Mouse (Mus musculus) forebrain, postnatal 0 days (tissue): ENCODE measurements around the gene Spata25. TPM values are rescaled to one million over a fixed set of nuclear protein-coding genes. Genes with fewer than 3 reads are reported as not detected.

Experiments
- ATAC-seq: fragments of 200-750 bp; cut with Nextera tagmentation; 2 replicates; pipeline ENCODE4 v1.8.0; 2017; ENCODE audit warnings: mild to moderate bottlenecking, moderate library complexity
- DNase-seq: peaks from one replicate; pipeline ENCODE4 v3.0.0-alpha.2; 2015
- H3K27ac ChIP-seq: fragments of 300-500 bp; sonication (generic); 2 replicates; pipeline ENCODE4 v1.5.1; 2014; ENCODE audit warnings: low read depth, mild to moderate bottlenecking, antibody characterized with exemption, low read length, moderate library complexity, mixed read lengths
- H3K27me3 ChIP-seq: fragments of 300-500 bp; sonication (generic); 2 replicates; pipeline ENCODE4 v1.6.1; 2014; ENCODE audit warnings: mild to moderate bottlenecking, low read length, mixed read lengths; ENCODE audit not compliant: insufficient read depth
- H3K36me3 ChIP-seq: fragments of 300-500 bp; sonication (generic); 2 replicates; pipeline ENCODE4 v1.6.1; 2014; ENCODE audit warnings: mild to moderate bottlenecking, moderate library complexity; ENCODE audit not compliant: insufficient read depth
- H3K4me1 ChIP-seq: fragments of 300-500 bp; sonication (generic); 2 replicates; pipeline ENCODE4 v1.6.1; 2014; ENCODE audit warnings: antibody characterized with exemption; ENCODE audit not compliant: insufficient read depth
- H3K4me2 ChIP-seq: fragments of 300-500 bp; sonication (generic); 2 replicates; pipeline ENCODE4 v1.6.1; 2014; ENCODE audit warnings: low read depth, mild to moderate bottlenecking, moderate library complexity
- H3K4me3 ChIP-seq: fragments of 300-500 bp; sonication (generic); 2 replicates; pipeline ENCODE4 v1.5.1; 2014; ENCODE audit warnings: low read depth, low read length, mixed read lengths
- H3K9ac ChIP-seq: fragments of 300-500 bp; sonication (generic); 2 replicates; pipeline ENCODE4 v1.6.1; 2014; ENCODE audit warnings: mild to moderate bottlenecking
- H3K9me3 ChIP-seq: fragments of 300-500 bp; sonication (generic); 2 replicates; pipeline ENCODE4 v1.6.1; 2016; ENCODE audit warnings: low read length
- CTCF ChIP-seq: sonication (generic); IDR thresholded peaks from 2 replicates; pipeline ENCODE4 v1.5.1; 2016; ENCODE audit warnings: antibody characterized with exemption, control low read depth, low read depth
- WGBS: fragments of 180-500 bp; shearing (Covaris S2); extraction: QIAGEN DNeasy Blood & Tissue Kit; methylation state at CpG from one replicate; pipeline ENCODE4 v1.1.7; 2014; 5-methylcytosine and 5-hydroxymethylcytosine counted together
- polyA plus RNA-seq: library from polyadenylated mRNA; unstranded; fragments of >200 nt; fragmentation: Nextera tagmentation; extraction: Ambion mirVana; gene quantifications from 2 replicates; pipeline ENCODE4 v1.2.1, GENCODE M21; 2015
- total RNA-seq: library from RNA; depleted of rRNA; stranded (reverse); fragments of >200 nt; gene quantifications from 2 replicates; pipeline ENCODE4 v1.2.3, GENCODE M21; 2014; rRNA removed

Spata25 gene
- total and polyA plus RNA-seq, 2 experiments from 2014 or later: 1.00 TPM; not detected in 1

DNA sequence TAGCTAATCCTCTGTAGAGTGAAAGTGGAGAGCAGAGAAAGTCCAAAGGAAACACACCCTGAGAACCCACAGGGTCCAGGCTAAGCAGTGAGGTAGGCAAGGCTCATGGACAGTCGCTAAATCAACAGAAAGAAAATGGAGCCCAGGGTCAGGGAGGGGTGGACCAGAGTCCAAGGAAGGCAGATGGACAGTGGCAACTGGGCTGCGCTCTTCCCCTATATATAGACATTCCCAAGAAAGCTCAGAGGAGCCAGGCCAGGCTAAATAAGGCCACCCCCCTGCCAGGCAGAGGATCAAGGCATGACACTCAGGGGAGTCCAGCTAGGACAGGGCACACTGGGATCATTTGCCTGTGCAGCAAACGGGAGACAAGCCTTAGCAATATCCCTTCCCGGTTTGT, 46.5 kb downstream of the Spata25 start:
- Histone ChIP-seq H3K36me3 (no peaks in the 10 kb centered on the region), H3K27ac (no peak overlapping the region), H3K9ac (no peak overlapping the region), H3K9me3 (no peaks in the 10 kb centered on the region), H3K4me3 (no peak overlapping the region), H3K4me2 (no peak overlapping the region), H3K27me3 (no peaks in the 10 kb centered on the region), H3K4me1 (peaks cover 4% of the 10 kb centered on the region)
- WGBS: 78% methylated on average over 4 of the region's 4 CpGs
- no peak for TF ChIP-seq CTCF
- DNase-seq (no peak), ATAC-seq (no peak)

DNA sequence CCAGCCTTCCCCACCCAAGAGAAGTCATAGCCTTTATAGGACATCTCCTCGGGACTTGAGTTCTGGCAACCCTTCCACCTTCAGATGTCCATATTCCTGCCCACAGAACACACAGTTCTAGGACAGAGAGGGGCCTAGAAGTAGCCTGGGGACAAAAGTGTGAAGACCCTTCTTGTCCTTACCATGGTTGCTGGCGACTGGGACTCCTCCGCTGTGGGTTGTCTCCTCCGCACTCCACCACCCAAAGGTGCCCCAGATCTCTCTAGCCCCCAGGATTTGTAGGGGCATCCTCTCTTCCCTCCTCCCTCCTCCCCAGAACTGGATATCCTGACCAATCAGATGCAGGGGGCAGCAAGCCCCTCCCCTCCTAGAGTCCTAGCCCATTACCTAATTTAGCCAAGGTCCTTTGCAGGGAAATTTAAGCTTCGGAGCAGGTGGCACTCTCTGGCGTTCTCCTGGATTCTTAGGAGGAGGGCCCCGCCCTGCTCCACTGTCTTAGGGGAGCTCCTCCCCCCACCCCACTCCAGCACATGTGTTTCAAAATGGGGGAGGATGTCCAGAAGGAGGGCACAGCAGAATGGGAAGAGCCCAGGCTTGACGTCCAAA, 48.8 kb downstream of the Spata25 start, which contains the start of gene Tnnc2:
Gene Tnnc2 (minus strand): TSS at position 487 of the 606 bp plus-strand sequence.
- WGBS: 73% methylated on average over 8 of the region's 8 CpGs
- Histone ChIP-seq H3K4me2 (no peak within 1 kb of the TSS), H3K4me3 (no peak within 1 kb of the TSS), H3K9me3 (no peaks in the 10 kb centered on the region), H3K27me3 (no peaks in the 10 kb centered on the region), H3K27ac (no peak within 1 kb of the TSS), H3K36me3 (no peaks in the 10 kb centered on the region), H3K4me1 (no peaks in the 10 kb centered on the region), H3K9ac (no peak within 1 kb of the TSS)
- TF ChIP-seq CTCF: no peak
- ATAC-seq: no peak
- DNase-seq: no peak

- Histone ChIP-seq H3K27ac (no peak overlapping the region), H3K4me2 (no peak overlapping the region), H3K4me3 (no peak overlapping the region), H3K9ac (no peak overlapping the region), H3K27me3 (no peaks in the 10 kb centered on the region), H3K36me3 (no peaks in the 10 kb centered on the region), H3K4me1 (no peaks in the 10 kb centered on the region), H3K9me3 (no peaks in the 10 kb centered on the region)
- no peak for TF ChIP-seq CTCF
- DNase-seq (no peak), ATAC-seq (no peak)
- WGBS: 82% methylated on average over 7 of the region's 7 CpGs
These were observed 49.5 kb downstream of the Spata25 start for GRCm38 (mm10) chr2:164778809-164779208.

DNA sequence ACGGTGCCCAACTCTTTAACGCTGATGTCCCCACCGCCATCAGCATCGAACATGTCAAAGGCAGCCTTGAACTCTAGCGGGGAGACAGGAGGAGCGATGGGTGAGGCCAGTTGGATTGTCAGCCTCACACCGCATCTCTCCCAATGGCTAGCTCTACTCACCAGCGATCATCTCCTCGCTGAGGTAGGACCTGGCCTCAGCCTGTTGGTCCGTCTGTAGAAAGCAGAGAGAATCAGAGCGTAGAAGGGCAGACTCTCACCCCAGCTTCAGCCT, 50.4 kb downstream of the Spata25 start:
- Histone ChIP-seq H3K36me3 (no peaks in the 10 kb centered on the region), H3K27ac (no peak overlapping the region), H3K9ac (no peak overlapping the region), H3K4me3 (no peak overlapping the region), H3K9me3 (no peaks in the 10 kb centered on the region), H3K27me3 (no peaks in the 10 kb centered on the region), H3K4me2 (no peak overlapping the region), H3K4me1 (no peaks in the 10 kb centered on the region)
- TF ChIP-seq CTCF: no peak
- no peak for DNase-seq
- no peak for ATAC-seq
- WGBS: 96% methylated on average over 11 of the region's 11 CpGs

DNA sequence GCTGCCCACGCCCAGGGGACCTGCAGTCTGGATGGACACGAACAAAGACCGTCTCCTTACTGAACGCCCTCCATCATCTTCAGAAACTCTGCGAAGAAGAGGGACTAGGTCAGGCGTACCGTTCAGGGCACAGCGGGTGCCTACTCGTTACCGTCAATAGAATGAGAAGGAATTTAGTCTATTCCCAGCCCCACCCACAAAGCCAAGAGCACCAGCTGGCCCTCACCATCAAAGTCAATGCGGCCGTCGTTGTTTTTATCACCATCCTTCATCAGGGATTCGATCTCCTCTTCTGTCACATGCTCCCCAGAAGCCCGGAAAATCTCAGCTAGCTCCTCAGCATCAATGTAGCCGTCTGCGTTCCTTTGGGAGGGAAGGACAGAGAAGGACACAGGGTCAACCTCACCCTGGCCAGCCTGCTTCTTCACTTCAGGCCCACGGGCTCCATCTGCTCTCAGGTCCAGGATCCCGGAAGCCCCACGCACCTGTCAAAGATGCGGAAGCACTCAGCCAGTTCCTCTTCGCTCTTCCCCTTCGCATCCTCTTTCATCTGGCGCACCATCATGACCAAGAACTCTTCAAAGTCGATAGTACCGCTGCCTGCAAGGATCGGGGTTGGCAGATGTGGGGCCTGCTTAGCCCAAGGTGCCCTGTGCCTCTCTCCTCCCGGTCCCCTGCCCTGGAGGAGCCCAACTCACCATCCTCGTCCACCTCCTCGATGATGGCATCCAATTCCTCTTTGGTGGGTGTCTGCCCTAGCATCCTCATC, 50.9 kb downstream of the Spata25 start:
- H3K27ac ChIP-seq: no peak overlapping the region
- 80% methylated on average over 30 of the region's 30 CpGs for WGBS
- H3K9me3 ChIP-seq: no peaks in the 10 kb centered on the region
- H3K36me3 ChIP-seq: no peaks in the 10 kb centered on the region
- ATAC-seq (no peak), DNase-seq (no peak)
- no peak for TF ChIP-seq CTCF
- H3K9ac ChIP-seq: no peak overlapping the region
- no peak overlapping the region for H3K4me3 ChIP-seq
- H3K4me1 ChIP-seq: no peaks in the 10 kb centered on the region
- H3K27me3 ChIP-seq: no peaks in the 10 kb centered on the region
- H3K4me2 ChIP-seq: no peak overlapping the region

GRCm38 (mm10) chr2:164776801-164777200, 51.5 kb downstream of the Spata25 start:
- no peak for ATAC-seq
- TF ChIP-seq CTCF: no peak
- no peaks in the 10 kb centered on the region for H3K27me3 ChIP-seq
- H3K36me3 ChIP-seq: no peaks in the 10 kb centered on the region
- 71% methylated on average over 17 of the region's 17 CpGs for WGBS
- no peaks in the 10 kb centered on the region for H3K9me3 ChIP-seq
- H3K27ac ChIP-seq: no peak overlapping the region
- no peak overlapping the region for H3K4me2 ChIP-seq
- no peaks in the 10 kb centered on the region for H3K4me1 ChIP-seq
- no peak for DNase-seq
- no peak overlapping the region for H3K9ac ChIP-seq
- no peak overlapping the region for H3K4me3 ChIP-seq

Other genes with a start within 250 kb of the Spata25 start
- not detected in 2 replicates for gene Wfdc6a, start 243.1 kb downstream of the Spata25 start, total RNA-seq
- 0.33 TPM in 1 of 2 replicates, not detected in the other for gene Wfdc6a, start 243.1 kb downstream of the Spata25 start, polyA plus RNA-seq
- gene Eppin, start 234.9 kb downstream of the Spata25 start, total RNA-seq: not detected in 2 replicates
- gene Eppin, start 234.9 kb downstream of the Spata25 start, polyA plus RNA-seq: 0.19 TPM in 1 of 2 replicates, not detected in the other
- not detected in 2 replicates for gene Wfdc6b, start 215.0 kb downstream of the Spata25 start, total RNA-seq
- gene Wfdc6b, start 215.0 kb downstream of the Spata25 start, polyA plus RNA-seq: not detected in 2 replicates
- not detected in 2 replicates for gene Wfdc8, start 214.9 kb downstream of the Spata25 start, total RNA-seq
- not detected in 2 replicates for gene Wfdc8, start 214.9 kb downstream of the Spata25 start, polyA plus RNA-seq
- gene Wfdc16, start 189.7 kb downstream of the Spata25 start, total RNA-seq: not detected in 2 replicates
- not detected in 2 replicates for gene Wfdc16, start 189.7 kb downstream of the Spata25 start, polyA plus RNA-seq
- not detected in 2 replicates for gene Wfdc10, start 172.5 kb downstream of the Spata25 start, total RNA-seq
- gene Wfdc10, start 172.5 kb downstream of the Spata25 start, polyA plus RNA-seq: not detected in 2 replicates
- gene Wfdc9, start 172.0 kb downstream of the Spata25 start, total RNA-seq: not detected in 2 replicates
- gene Wfdc9, start 172.0 kb downstream of the Spata25 start, polyA plus RNA-seq: not detected in 2 replicates
- not detected in 2 replicates for gene Wfdc11, start 154.4 kb downstream of the Spata25 start, total RNA-seq
- not detected in 2 replicates for gene Wfdc11, start 154.4 kb downstream of the Spata25 start, polyA plus RNA-seq
- not detected in 2 replicates for gene Wfdc13, start 143.4 kb downstream of the Spata25 start, total RNA-seq
- not detected in 2 replicates for gene Wfdc13, start 143.4 kb downstream of the Spata25 start, polyA plus RNA-seq
- not detected in 2 replicates for gene Spint4, start 130.0 kb downstream of the Spata25 start, total RNA-seq
- not detected in 2 replicates for gene Spint4, start 130.0 kb downstream of the Spata25 start, polyA plus RNA-seq
- gene Spint5, start 113.2 kb downstream of the Spata25 start, total RNA-seq: not detected in 2 replicates
- gene Spint5, start 113.2 kb downstream of the Spata25 start, polyA plus RNA-seq: not detected in 2 replicates
- 0.54 and 0.81 TPM in 2 replicates for gene Wfdc3, start 82.6 kb downstream of the Spata25 start, total RNA-seq
- gene Wfdc3, start 82.6 kb downstream of the Spata25 start, polyA plus RNA-seq: 0.89 and 1.1 TPM in 2 replicates
- gene Dnttip1, start 82.6 kb downstream of the Spata25 start, total RNA-seq: 23.2 and 26.1 TPM in 2 replicates
- gene Dnttip1, start 82.6 kb downstream of the Spata25 start, polyA plus RNA-seq: 52.3 and 60.1 TPM in 2 replicates
- 24.9 and 29.2 TPM in 2 replicates for gene Ube2c, start 58.6 kb downstream of the Spata25 start, total RNA-seq
- 30.9 and 38.4 TPM in 2 replicates for gene Ube2c, start 58.6 kb downstream of the Spata25 start, polyA plus RNA-seq
- 0.38 and 2.9 TPM in 2 replicates for gene Tnnc2, start 48.6 kb downstream of the Spata25 start, total RNA-seq
- 0.50 and 0.63 TPM in 2 replicates for gene Tnnc2, start 48.6 kb downstream of the Spata25 start, polyA plus RNA-seq
- gene Snx21, start 42.7 kb downstream of the Spata25 start, total RNA-seq: 72.0 and 77.5 TPM in 2 replicates
- 48.5 and 50.2 TPM in 2 replicates for gene Snx21, start 42.7 kb downstream of the Spata25 start, polyA plus RNA-seq
- gene Acot8, start 23.7 kb downstream of the Spata25 start, total RNA-seq: 17.4 and 23.0 TPM in 2 replicates
- gene Acot8, start 23.7 kb downstream of the Spata25 start, polyA plus RNA-seq: 13.7 and 17.1 TPM in 2 replicates
- gene Zswim3, start 23.4 kb downstream of the Spata25 start, total RNA-seq: 5.5 and 6.7 TPM in 2 replicates
- gene Zswim3, start 23.4 kb downstream of the Spata25 start, polyA plus RNA-seq: 2.6 and 5.2 TPM in 2 replicates
- gene Zswim1, start 5.9 kb downstream of the Spata25 start, total RNA-seq: 11.2 and 18.6 TPM in 2 replicates
- 27.5 and 32.6 TPM in 2 replicates for gene Zswim1, start 5.9 kb downstream of the Spata25 start, polyA plus RNA-seq
- 86.2 and 93.8 TPM in 2 replicates for gene Ctsa, start 4.3 kb upstream of the Spata25 start, total RNA-seq
- gene Ctsa, start 4.3 kb upstream of the Spata25 start, polyA plus RNA-seq: 83.5 and 95.3 TPM in 2 replicates
- gene Neurl2, start 4.9 kb upstream of the Spata25 start, total RNA-seq: 5.0 and 5.4 TPM in 2 replicates
- gene Neurl2, start 4.9 kb upstream of the Spata25 start, polyA plus RNA-seq: 4.7 and 6.4 TPM in 2 replicates
- gene Pltp, start 29.2 kb upstream of the Spata25 start, total RNA-seq: 28.2 and 43.4 TPM in 2 replicates
- 67.9 and 80.7 TPM in 2 replicates for gene Pltp, start 29.2 kb upstream of the Spata25 start, polyA plus RNA-seq
- 67.3 and 82.2 TPM in 2 replicates for gene Pcif1, start 50.8 kb upstream of the Spata25 start, total RNA-seq
- gene Pcif1, start 50.8 kb upstream of the Spata25 start, polyA plus RNA-seq: 104 and 115 TPM in 2 replicates
- gene Zfp335, start 83.2 kb upstream of the Spata25 start, total RNA-seq: 20.9 and 26.0 TPM in 2 replicates
- gene Zfp335, start 83.2 kb upstream of the Spata25 start, polyA plus RNA-seq: 10.0 and 11.2 TPM in 2 replicates
- gene Mmp9, start 112.2 kb upstream of the Spata25 start, total RNA-seq: 5.3 and 14.2 TPM in 2 replicates
- gene Mmp9, start 112.2 kb upstream of the Spata25 start, polyA plus RNA-seq: 5.3 and 8.3 TPM in 2 replicates
- gene Slc12a5, start 132.3 kb upstream of the Spata25 start, total RNA-seq: 83.2 and 139 TPM in 2 replicates
- 24.5 and 41.6 TPM in 2 replicates for gene Slc12a5, start 132.3 kb upstream of the Spata25 start, polyA plus RNA-seq
- gene Ncoa5, start 206.3 kb upstream of the Spata25 start, total RNA-seq: 81.8 and 96.3 TPM in 2 replicates
- gene Ncoa5, start 206.3 kb upstream of the Spata25 start, polyA plus RNA-seq: 49.2 and 64.4 TPM in 2 replicates
- gene Cd40, start 227.1 kb upstream of the Spata25 start, total RNA-seq: 5.0 TPM in 2 replicates
- 4.7 and 7.0 TPM in 2 replicates for gene Cd40, start 227.1 kb upstream of the Spata25 start, polyA plus RNA-seq